Mouse (Mus musculus) hindlimb bud, embryonic 11.5 days (tissue): ENCODE results near the gene Gm16405.
"Not testable (repeated sequence)": the region's sequence is repeated elsewhere in the genome, so short reads cannot be mapped to it uniquely, and the experiment has no call there.

Source experiments
- DNase-seq: peaks from one replicate; pipeline ENCODE4 v3.0.0-alpha.2; 2012; ENCODE audit warnings: low read depth, low spot score; ENCODE audit errors: extremely low spot score

Gene Gm16405

DNA sequence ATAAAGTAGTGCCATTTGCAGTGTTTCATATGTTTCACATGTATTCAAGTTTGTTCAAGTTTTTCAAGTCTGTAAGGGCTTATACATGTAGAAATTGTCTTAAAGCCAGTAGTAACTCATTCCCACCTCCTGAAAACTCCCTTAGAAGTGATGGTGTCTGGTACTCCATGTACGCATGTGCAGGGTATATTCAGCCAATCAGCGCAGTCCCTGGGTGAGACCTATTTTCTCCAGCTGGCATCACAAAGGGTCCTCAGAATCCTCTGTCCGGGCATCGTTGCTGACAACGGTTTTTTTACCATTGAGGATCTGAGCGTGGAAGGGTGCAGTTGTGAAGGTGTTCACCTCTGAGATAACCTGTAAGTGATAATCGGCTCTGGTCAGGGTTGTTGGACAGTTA is at the start of gene Gm16405:
Gene Gm16405, plus strand, starts transcription at position 301 of the 400 bp plus-strand sequence.
- not testable (repeated sequence) for DNase-seq
